Mouse (Mus musculus) kidney, embryonic 15.5 days (tissue): ENCODE results near the gene Slc44a2. TPM values are rescaled to one million over a fixed set of nuclear protein-coding genes. Genes with fewer than 3 reads are reported as not detected.

ENCODE experiments used
- polyA plus RNA-seq: library from polyadenylated mRNA; unstranded; fragments of >200 nt; fragmentation: Nextera tagmentation; extraction: Ambion mirVana; gene quantifications from 2 replicates; pipeline ENCODE4 v1.2.1, GENCODE M21; 2015

Gene Slc44a2
- polyA plus RNA-seq, 1 experiment from 2014 or later, result 97.1 TPM

Other genes with a start within 250 kb of the Slc44a2 start
- gene Gm49373, start 247.6 kb upstream of the Slc44a2 start, polyA plus RNA-seq, result 0.45 and 0.86 TPM in 2 replicates
- gene Fdx1l, start 247.1 kb upstream of the Slc44a2 start, polyA plus RNA-seq, result 53.9 and 61.0 TPM in 2 replicates
- 2.2 and 3.0 TPM in 2 replicates for gene Gm38431, start 228.7 kb upstream of the Slc44a2 start, polyA plus RNA-seq
- 67.9 and 76.3 TPM in 2 replicates for gene Raver1, start 228.7 kb upstream of the Slc44a2 start, polyA plus RNA-seq
- gene Tyk2, start 189.5 kb upstream of the Slc44a2 start, polyA plus RNA-seq, result 12.7 and 15.5 TPM in 2 replicates
- 332 and 351 TPM in 2 replicates for gene Cdc37, start 170.7 kb upstream of the Slc44a2 start, polyA plus RNA-seq
- 12.6 and 12.7 TPM in 2 replicates for gene Pde4a, start 155.0 kb upstream of the Slc44a2 start, polyA plus RNA-seq
- gene Keap1, start 81.3 kb upstream of the Slc44a2 start, polyA plus RNA-seq, result 55.1 and 64.2 TPM in 2 replicates
- gene S1pr5, start 72.3 kb upstream of the Slc44a2 start, polyA plus RNA-seq, result 0.19 TPM in 1 of 2 replicates, not detected in the other
- 42.7 and 49.5 TPM in 2 replicates for gene Atg4d, start 55.4 kb upstream of the Slc44a2 start, polyA plus RNA-seq
- gene Kri1, start 32.7 kb upstream of the Slc44a2 start, polyA plus RNA-seq, result 13.8 and 19.8 TPM in 2 replicates
- gene Cdkn2d, start 29.3 kb upstream of the Slc44a2 start, polyA plus RNA-seq, result 51.2 and 51.5 TPM in 2 replicates
- 35.9 and 37.1 TPM in 2 replicates for gene Ap1m2, start 8.4 kb upstream of the Slc44a2 start, polyA plus RNA-seq
- 208 and 221 TPM in 2 replicates for gene Ilf3, start 47.2 kb downstream of the Slc44a2 start, polyA plus RNA-seq
- 56.5 and 63.3 TPM in 2 replicates for gene Qtrt1, start 91.1 kb downstream of the Slc44a2 start, polyA plus RNA-seq
- 75.3 and 79.1 TPM in 2 replicates for gene Dnm2, start 104.2 kb downstream of the Slc44a2 start, polyA plus RNA-seq
- gene Tmed1, start 189.6 kb downstream of the Slc44a2 start, polyA plus RNA-seq, result 133 and 138 TPM in 2 replicates
- gene AB124611, start 205.5 kb downstream of the Slc44a2 start, polyA plus RNA-seq, result 2.9 and 5.2 TPM in 2 replicates
- 44.1 and 50.2 TPM in 2 replicates for gene Carm1, start 226.2 kb downstream of the Slc44a2 start, polyA plus RNA-seq